Mouse (Mus musculus) stomach, postnatal 0 days (tissue): ENCODE data around the gene Gnb2. TPM values are rescaled to one million over a fixed set of nuclear protein-coding genes. Genes with fewer than 3 reads are reported as not detected.

Experiments used
- ATAC-seq: fragments of 200-750 bp; cut with Nextera tagmentation; 2 replicates; pipeline ENCODE4 v1.8.0; 2017; ENCODE audit not compliant: low FRiP score, low TSS enrichment
- DNase-seq: peaks from one replicate; pipeline ENCODE4 v3.0.0-alpha.2; 2016; ENCODE audit warnings: low spot score
- H3K27ac ChIP-seq: fragments of 300-500 bp; sonication (generic); replicated peaks from 2 replicates; pipeline ENCODE4 v1.5.1; 2014; ENCODE audit warnings: mild to moderate bottlenecking, control low read depth
- H3K27me3 ChIP-seq: fragments of 300-500 bp; sonication (generic); 2 replicates; pipeline ENCODE4 v1.6.1; 2014; ENCODE audit warnings: low read length; ENCODE audit not compliant: control insufficient read depth, insufficient read depth
- H3K36me3 ChIP-seq: fragments of 300-500 bp; sonication (generic); 2 replicates; pipeline ENCODE4 v1.6.1; 2014; ENCODE audit warnings: low read length, mixed read lengths; ENCODE audit not compliant: control insufficient read depth, insufficient read depth
- H3K4me1 ChIP-seq: fragments of 300-500 bp; sonication (generic); replicated peaks from 2 replicates; pipeline ENCODE4 v1.6.1; 2014; ENCODE audit warnings: antibody characterized with exemption; ENCODE audit not compliant: control insufficient read depth, insufficient read depth
- H3K4me2 ChIP-seq: fragments of 300-500 bp; sonication (generic); replicated peaks from 2 replicates; pipeline ENCODE4 v1.6.1; 2014; ENCODE audit warnings: low read depth, mild to moderate bottlenecking, control low read depth, moderate library complexity
- H3K4me3 ChIP-seq: fragments of 300-500 bp; sonication (generic); 2 replicates; pipeline ENCODE4 v1.5.1; 2014; ENCODE audit warnings: low read depth, low read length, control low read depth
- H3K9ac ChIP-seq: fragments of 300-500 bp; sonication (generic); 2 replicates; pipeline ENCODE4 v1.6.1; 2014; ENCODE audit warnings: mild to moderate bottlenecking, low read length, control low read depth, mixed read lengths
- H3K9me3 ChIP-seq: fragments of 300-500 bp; sonication (generic); 2 replicates; pipeline ENCODE4 v1.6.1; 2016; ENCODE audit warnings: low read length; ENCODE audit not compliant: control insufficient read depth
- CTCF ChIP-seq: IDR thresholded peaks from 2 replicates; pipeline ENCODE4 v1.5.1; 2016; ENCODE audit warnings: antibody characterized with exemption, low read depth, mild to moderate bottlenecking, moderate library complexity
- EP300 ChIP-seq: optimal IDR thresholded peaks from 2 replicates; pipeline ENCODE3; 2016; ENCODE audit warnings: antibody characterized with exemption
- WGBS: fragments of 180-500 bp; shearing (Covaris S2); extraction: QIAGEN DNeasy Blood & Tissue Kit; methylation state at CpG from one replicate; pipeline ENCODE4 v1.1.7; 2014; 5-methylcytosine and 5-hydroxymethylcytosine counted together
- polyA plus RNA-seq: library from polyadenylated mRNA; unstranded; fragments of >200 nt; fragmentation: Nextera tagmentation; extraction: Ambion mirVana; gene quantifications from 2 replicates; pipeline ENCODE4 v1.2.1, GENCODE M21; 2015

Gnb2 gene
- polyA plus RNA-seq, 1 experiment from 2014 or later = 345 TPM

DNA sequence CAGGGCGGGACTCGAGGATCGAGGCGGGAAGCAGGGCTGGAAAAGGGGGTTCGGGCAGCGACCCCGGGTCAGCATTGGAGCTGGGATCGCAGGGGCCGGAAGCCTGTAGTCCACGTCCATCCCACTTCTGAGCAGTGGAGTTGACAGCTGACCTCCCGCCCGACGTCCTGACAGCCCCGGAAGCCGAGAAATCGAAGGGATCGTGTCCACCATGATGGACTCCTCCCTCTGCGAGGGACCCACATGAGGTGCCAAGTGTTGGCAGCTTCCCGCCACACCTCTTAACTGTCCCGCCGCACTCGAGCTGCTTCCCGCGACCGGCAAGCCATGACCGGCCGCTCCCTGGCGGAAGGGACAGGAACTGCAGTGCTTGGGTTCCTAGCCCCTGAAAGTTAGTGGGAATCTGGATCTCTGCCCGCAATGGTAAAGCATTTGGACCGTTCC is 30.6 kb downstream of the Gnb2 start:
- Histone ChIP-seq H3K4me3 (peak overlapping the region; percentile 51), H3K4me2 (peak overlapping the region; percentile 57), H3K9ac (peak overlapping the region; percentile 80), H3K36me3 (no peaks in the 10 kb centered on the region), H3K27me3 (no peaks in the 10 kb centered on the region), H3K27ac (peak overlapping the region; percentile 91), H3K4me1 (peaks cover 6% of the 10 kb centered on the region), H3K9me3 (no peaks in the 10 kb centered on the region)
- ATAC-seq (peak; percentile 89), DNase-seq (peak; percentile 92)
- WGBS = under 1% methylated on average over 29 of the region's 30 CpGs
- TF ChIP-seq EP300 = peak; percentile 50
- TF ChIP-seq CTCF = peak; percentile 96

GRCm38 (mm10) chr5:137501709-137502666 is 31.3 kb downstream of the Gnb2 start, which contains the start of gene Pop7:
Pop7 (minus strand) TSS chr5:137502518.
- DNase-seq (peak; percentile 100), ATAC-seq (peak; percentile 95)
- Histone ChIP-seq H3K4me2 (peak within 1 kb of the TSS; percentile 71), H3K9ac (peak within 1 kb of the TSS; percentile 80), H3K27ac (peak within 1 kb of the TSS; percentile 96), H3K9me3 (no peaks in the 10 kb centered on the region), H3K36me3 (no peaks in the 10 kb centered on the region), H3K27me3 (no peaks in the 10 kb centered on the region), H3K4me1 (peaks cover 6% of the 10 kb centered on the region), H3K4me3 (peak within 1 kb of the TSS; percentile 51)
- 1% methylated on average over 64 of the region's 64 CpGs for WGBS
- TF ChIP-seq EP300 (peak; percentile 68), CTCF (peak; percentile 85)

- no peaks in the 10 kb centered on the region for H3K36me3 ChIP-seq
- no peak overlapping the region for H3K27ac ChIP-seq
- peaks cover 6% of the 10 kb centered on the region for H3K4me1 ChIP-seq
- no peak overlapping the region for H3K9ac ChIP-seq
- no peaks in the 10 kb centered on the region for H3K27me3 ChIP-seq
- ATAC-seq (no peak), DNase-seq (no peak)
- no peak for TF ChIP-seq CTCF
- TF ChIP-seq EP300 = no peak
- no peak overlapping the region for H3K4me3 ChIP-seq
- H3K4me2 ChIP-seq = no peak overlapping the region
- WGBS = 93% methylated on average over 7 of the region's 7 CpGs
- no peaks in the 10 kb centered on the region for H3K9me3 ChIP-seq
Measured at GRCm38 (mm10) chr5:137500186-137500585, 33.1 kb downstream of the Gnb2 start.

- ATAC-seq = no peak
Measured at GRCm38 (mm10) chr5:137493831-137494230, 39.5 kb downstream of the Gnb2 start.

GRCm38 (mm10) chr5:137491559-137491958 is 41.8 kb downstream of the Gnb2 start:
- H3K9me3 ChIP-seq = no peaks in the 10 kb centered on the region
- no peak overlapping the region for H3K9ac ChIP-seq
- WGBS = 41% methylated on average over 4 of the region's 4 CpGs
- no peaks in the 10 kb centered on the region for H3K27me3 ChIP-seq
- H3K4me3 ChIP-seq = no peak overlapping the region
- no peaks in the 10 kb centered on the region for H3K4me1 ChIP-seq
- no peak overlapping the region for H3K27ac ChIP-seq
- TF ChIP-seq EP300 = no peak
- no peak for TF ChIP-seq CTCF
- ATAC-seq = no peak
- H3K4me2 ChIP-seq = no peak overlapping the region
- DNase-seq = no peak
- H3K36me3 ChIP-seq = no peaks in the 10 kb centered on the region

More at GRCm38 (mm10) chr5:137493831-137494230, 39.5 kb downstream of the Gnb2 start:
- no peaks in the 10 kb centered on the region for H3K27me3 ChIP-seq
- H3K4me3 ChIP-seq = no peak overlapping the region
- H3K4me2 ChIP-seq = no peak overlapping the region
- no peaks in the 10 kb centered on the region for H3K9me3 ChIP-seq
- H3K27ac ChIP-seq = no peak overlapping the region
- WGBS = 55% methylated on average over 13 of the region's 13 CpGs
- TF ChIP-seq CTCF (no peak), EP300 (no peak)
- no peak overlapping the region for H3K9ac ChIP-seq
- no peaks in the 10 kb centered on the region for H3K4me1 ChIP-seq
- H3K36me3 ChIP-seq = no peaks in the 10 kb centered on the region
- DNase-seq = no peak

GRCm38 (mm10) chr5:137487616-137488015 is 45.7 kb downstream of the Gnb2 start:
- Histone ChIP-seq H3K27ac (no peak overlapping the region), H3K9ac (no peak overlapping the region), H3K4me1 (no peaks in the 10 kb centered on the region), H3K36me3 (no peaks in the 10 kb centered on the region), H3K4me2 (no peak overlapping the region), H3K4me3 (no peak overlapping the region), H3K9me3 (no peaks in the 10 kb centered on the region), H3K27me3 (0 out of 2 replicates have a peak, but pooled peaks cover 2% of the 10 kb centered on the region)
- TF ChIP-seq EP300 (no peak), CTCF (peak; percentile 44)
- ATAC-seq (no peak), DNase-seq (no peak)
- WGBS = 84% methylated on average over 7 of the region's 7 CpGs
